Mouse (Mus musculus): ENCODE measurements around the gene Itgb6.
A peak's percentile ranks its signal among the peaks of the same experiment; 100 is the strongest.

The Itgb6 gene

GRCm38 (mm10) chr2:60614758-60615157, 107.7 kb downstream of the Itgb6 start:
- no peak for DNase-seq (ENCODE audit: low read depth, low spot score)

DNA sequence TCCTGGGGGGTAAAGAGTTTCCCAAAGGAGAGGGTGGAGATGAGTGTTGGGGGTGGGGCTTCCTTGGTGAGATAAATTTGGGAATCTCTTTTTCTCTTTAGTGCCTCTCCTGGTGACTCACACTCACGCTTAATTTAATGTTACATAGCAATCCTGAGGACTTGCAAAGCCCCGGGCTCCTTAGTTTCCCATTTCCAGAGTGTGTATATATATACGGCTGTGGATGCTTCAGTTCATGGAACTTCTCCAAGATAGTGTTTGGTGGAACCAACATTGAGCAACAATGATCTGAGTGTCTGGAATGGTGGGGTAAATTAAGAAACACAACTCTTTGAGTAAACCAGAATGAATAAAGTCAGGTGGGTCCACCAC, 108.6 kb downstream of the Itgb6 start:
- no peak for DNase-seq (ENCODE audit: low read depth, low spot score)

DNA sequence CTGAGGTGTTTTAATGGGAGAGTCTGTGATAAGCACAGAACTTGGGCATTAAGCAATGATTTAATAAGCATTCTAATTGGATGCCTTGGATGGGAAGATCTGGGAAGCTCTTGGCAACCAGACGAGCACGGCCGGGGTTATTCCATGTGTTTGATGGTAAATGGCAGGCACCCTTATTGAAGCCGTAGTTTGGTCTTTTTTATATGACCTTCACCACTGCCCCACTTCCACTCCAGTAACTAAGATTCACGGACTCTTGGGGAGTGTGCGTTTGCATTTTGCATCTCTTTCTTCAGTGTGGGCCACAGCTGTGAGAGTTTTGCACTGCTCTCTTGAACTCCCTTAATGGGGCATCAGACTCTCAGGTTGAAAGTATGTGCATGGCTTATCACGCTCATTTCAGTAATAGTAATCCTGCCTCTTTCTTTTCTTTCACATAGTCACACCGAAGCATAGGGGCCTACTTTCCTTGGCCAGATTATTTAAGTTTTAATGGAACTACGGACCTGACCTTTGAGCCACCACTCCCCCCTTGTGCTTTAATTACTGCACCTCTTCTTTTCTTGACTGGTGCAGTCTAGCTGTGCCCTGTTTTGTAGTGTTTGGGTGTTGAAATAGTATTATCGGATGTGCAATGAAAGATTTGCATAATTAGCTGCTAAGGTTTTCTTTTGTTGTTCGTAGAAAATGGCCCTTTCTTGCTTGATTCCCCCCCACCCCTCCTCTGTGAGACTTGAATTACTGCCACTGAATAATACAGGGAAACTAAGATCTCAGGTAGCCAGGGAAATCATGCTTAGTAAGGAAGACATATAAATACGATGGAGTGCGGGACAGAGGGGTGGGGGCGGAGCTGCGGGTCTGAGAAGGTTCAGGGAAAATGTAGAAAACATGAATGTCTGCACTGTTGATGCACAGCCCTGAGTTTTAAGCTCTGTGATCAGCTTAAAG, 109.3 kb downstream of the Itgb6 start:
- no peak for DNase-seq (ENCODE audit: low read depth, low spot score)

DNA sequence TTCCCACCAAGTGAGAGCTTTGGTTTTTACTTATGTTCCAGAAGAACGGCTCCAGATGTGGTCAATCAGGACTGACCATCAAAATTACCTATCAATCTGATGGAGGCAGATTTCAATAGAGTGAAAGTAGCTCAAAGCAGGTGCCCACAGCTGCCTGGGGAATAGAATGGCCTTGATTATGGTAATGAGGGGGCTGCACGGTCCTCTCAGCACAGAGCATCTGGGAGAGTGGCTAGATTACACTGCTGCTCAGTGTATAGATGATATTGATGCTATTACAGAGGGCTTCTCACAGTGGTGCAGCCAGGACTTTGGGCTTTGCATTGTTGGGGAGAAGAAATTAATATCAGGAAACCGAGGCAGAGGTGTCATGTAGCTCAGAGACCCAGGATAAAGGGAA, 110.8 kb downstream of the Itgb6 start:
- no peak for DNase-seq (ENCODE audit: low read depth, low spot score)

DNA sequence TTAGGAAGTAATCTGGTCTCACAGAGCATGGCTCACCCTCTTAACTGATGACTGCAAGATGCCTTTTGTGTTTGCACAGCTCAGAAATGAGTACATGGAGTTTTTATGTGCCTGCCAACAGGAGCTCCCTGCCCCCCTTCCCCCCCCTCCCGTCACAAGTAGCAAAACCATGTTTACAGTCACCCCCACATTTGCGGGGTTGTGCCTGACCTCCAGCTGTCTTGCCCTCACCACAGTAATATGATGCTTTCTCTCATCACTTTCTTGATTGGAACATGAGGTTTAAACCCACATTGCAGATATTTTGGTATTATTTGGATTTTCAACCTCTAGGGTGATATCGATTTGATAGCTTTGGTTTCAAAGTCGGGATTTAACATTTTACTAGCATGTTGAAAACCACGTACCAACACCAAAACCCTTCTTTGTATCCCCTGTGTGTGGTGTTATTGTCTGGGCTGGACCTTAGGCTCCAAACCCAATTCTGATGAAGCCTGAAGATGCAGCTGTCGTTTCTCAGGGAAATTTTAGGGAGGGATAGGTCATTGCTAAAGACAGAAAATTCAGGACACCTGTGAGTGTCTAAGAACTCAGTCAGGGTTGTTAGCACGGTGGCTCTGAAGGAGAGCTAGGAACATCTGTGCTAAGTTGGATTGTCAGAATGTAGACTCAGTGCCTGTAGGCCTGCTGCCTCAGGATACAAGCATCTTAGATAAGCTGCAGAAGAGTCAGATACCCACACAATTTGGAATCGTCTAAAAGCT, 112.8 kb downstream of the Itgb6 start:
- DNase-seq (ENCODE audit: low read depth, low spot score), result no peak

- no peak for DNase-seq (ENCODE audit: low read depth, low spot score)
Observed at GRCm38 (mm10) chr2:60607980-60608379, 114.5 kb downstream of the Itgb6 start.

- DNase-seq (ENCODE audit: low read depth, low spot score), result no peak
Observed at GRCm38 (mm10) chr2:60601326-60601725, 121.1 kb downstream of the Itgb6 start.

GRCm38 (mm10) chr2:60600863-60601262, 121.6 kb downstream of the Itgb6 start:
- DNase-seq (ENCODE audit: low read depth, low spot score), result no peak

GRCm38 (mm10) chr2:60583416-60583815, 139.0 kb downstream of the Itgb6 start:
- DNase-seq (ENCODE audit: low read depth, low spot score), result no peak

DNA sequence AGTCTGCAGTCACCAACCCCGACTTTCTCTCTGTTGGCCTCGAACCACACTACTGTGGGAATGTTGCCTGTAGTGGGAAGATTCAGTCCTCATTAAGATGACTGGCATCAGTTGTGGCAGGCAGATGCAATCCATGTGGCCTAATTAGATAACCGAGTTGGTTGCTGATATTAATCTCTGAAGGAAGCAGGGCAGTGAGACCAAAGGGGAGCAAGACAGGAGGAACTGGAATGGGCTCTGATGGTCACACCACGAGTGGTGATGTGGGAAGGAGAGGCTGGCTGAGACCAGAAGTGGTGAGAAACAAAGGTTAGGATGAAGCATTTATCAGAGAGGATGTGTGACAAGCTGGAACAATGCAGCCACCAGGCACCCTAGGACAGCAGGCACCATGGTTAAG, 167.9 kb downstream of the Itgb6 start:
- no peak for DNase-seq (ENCODE audit: low read depth, low spot score)

- DNase-seq (ENCODE audit: low read depth, low spot score), result peak; percentile 11
Observed at GRCm38 (mm10) chr2:60552902-60553682, 169.4 kb downstream of the Itgb6 start, which contains the start of gene Pla2r1. Pla2r1 (minus strand) TSS chr2:60553308.

- no peak for DNase-seq (ENCODE audit: low read depth, low spot score)
Observed at GRCm38 (mm10) chr2:60552177-60552901, 170.1 kb downstream of the Itgb6 start.

- DNase-seq (ENCODE audit: low read depth, low spot score), result no peak
Observed at GRCm38 (mm10) chr2:60551673-60552072, 170.8 kb downstream of the Itgb6 start.

- no peak for DNase-seq (ENCODE audit: low read depth, low spot score)
Observed at GRCm38 (mm10) chr2:60550521-60550920, 171.9 kb downstream of the Itgb6 start.

DNA sequence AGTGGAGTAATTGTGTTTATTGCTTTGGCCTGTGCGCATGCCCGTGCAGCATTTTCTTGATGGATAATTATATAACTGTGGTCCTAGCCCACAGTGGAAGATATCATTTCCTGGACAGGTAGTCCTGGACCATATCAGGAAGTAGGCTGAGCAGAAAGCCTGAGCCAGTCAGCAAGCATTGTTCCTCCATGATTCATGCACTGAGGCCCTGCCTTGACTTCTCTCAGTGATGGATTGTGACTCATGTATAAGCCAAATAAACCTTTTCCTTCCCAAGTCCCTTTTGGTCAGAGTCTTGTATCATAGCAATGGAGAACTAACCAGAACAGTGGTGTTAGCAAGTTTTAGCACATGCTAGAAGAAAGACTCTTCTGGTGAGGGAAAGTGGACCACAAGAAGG, 172.6 kb downstream of the Itgb6 start:
- DNase-seq (ENCODE audit: low read depth, low spot score), result no peak

Data from CD4-positive helper T cell, adult 2 months (primary cell).